Mouse (Mus musculus) CD8-positive naive resting alpha-beta T cell, adult 57 days (primary cell): ENCODE measurements around the gene Mob3b. TPM values are rescaled to one million over a fixed set of nuclear protein-coding genes. Genes with fewer than 3 reads are reported as not detected.

Source experiments
- total RNA-seq: library from RNA; stranded (reverse); gene quantifications from one replicate; pipeline ENCODE4 v1.2.4, GENCODE M21; 2023

Mob3b gene
- total RNA-seq, result 11.3 TPM

GRCm38 (mm10) chr4:35156751-35157611 is at the start of gene Mob3b:
Mob3b (minus strand) TSS chr4:35157484.

DNA sequence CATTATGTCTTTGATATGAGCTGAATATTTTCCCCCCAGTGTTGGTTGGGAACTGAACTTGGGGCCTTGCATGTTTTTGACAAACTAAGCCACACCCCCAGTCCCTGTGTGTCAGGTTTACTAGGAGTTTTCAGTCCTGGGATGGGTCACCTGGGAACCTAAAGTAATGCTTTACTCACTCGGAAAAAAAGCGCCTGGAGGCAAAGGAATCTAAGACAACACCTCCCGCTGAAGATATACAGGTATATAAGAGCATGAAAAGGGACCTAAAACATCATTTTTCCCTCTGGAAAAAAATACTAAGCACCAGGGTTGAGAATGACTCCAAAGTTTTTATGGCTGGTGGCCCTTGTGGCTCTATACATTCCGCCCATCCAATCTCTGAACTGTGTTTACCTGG is 5.5 kb downstream of the Mob3b start, which contains the start of gene Ifnk:
Gene Ifnk, plus strand, starts transcription at position 301 of the 400 bp plus-strand sequence.

Other genes starting within 250 kb of the Mob3b start
- not detected for gene Ifnk, start 5.4 kb downstream of the Mob3b start, total RNA-seq
- 10.1 TPM for gene C9orf72, start 68.7 kb upstream of the Mob3b start, total RNA-seq